Mouse (Mus musculus): ENCODE measurements around the gene Leng1. TPM values are rescaled to one million over a fixed set of nuclear protein-coding genes. Genes with fewer than 3 reads are reported as not detected.

Leng1 gene
- total RNA-seq, 2 experiments from 2014 or later = 7.8 to 9.4 TPM

DNA sequence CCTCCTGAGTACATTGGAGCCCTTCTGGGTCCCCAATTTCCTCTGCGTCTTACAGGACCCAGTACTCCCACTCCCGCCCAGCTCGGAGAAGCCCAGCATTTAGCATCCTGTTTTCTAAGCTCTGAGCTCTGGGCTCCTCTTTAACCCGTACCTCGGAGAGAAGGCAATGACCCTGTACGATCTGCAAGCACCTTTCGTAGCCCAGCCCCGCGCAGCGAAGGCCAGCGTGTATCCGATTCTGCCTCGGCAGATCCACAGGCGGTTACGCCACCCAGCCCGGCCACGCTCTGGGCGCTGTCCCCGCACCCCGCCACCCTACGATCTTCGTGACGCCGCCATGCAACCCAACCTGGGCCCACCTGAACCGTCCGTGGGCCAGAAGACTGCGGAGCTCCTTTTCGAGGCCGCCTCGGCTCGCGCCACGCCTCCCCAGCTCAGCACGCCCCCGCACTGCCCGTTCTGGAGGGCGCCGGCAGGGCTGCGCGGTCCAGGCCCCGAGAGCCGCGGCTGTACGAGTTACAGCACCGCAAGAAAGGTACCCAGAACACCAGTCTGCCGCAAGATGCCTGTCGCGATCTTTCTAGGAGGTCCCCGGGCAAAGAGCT lies 26.8 kb upstream of the Leng1 start, which contains the start of gene Tsen34:
Gene Tsen34 (plus strand): TSS at position 482 of the 605 bp plus-strand sequence.
- no peak for ATAC-seq (ENCODE audit: poor library complexity, severe bottlenecking)

GRCm38 (mm10) chr7:3691919-3692318 lies 26.3 kb upstream of the Leng1 start:
- ATAC-seq (ENCODE audit: poor library complexity, severe bottlenecking) = no peak

DNA sequence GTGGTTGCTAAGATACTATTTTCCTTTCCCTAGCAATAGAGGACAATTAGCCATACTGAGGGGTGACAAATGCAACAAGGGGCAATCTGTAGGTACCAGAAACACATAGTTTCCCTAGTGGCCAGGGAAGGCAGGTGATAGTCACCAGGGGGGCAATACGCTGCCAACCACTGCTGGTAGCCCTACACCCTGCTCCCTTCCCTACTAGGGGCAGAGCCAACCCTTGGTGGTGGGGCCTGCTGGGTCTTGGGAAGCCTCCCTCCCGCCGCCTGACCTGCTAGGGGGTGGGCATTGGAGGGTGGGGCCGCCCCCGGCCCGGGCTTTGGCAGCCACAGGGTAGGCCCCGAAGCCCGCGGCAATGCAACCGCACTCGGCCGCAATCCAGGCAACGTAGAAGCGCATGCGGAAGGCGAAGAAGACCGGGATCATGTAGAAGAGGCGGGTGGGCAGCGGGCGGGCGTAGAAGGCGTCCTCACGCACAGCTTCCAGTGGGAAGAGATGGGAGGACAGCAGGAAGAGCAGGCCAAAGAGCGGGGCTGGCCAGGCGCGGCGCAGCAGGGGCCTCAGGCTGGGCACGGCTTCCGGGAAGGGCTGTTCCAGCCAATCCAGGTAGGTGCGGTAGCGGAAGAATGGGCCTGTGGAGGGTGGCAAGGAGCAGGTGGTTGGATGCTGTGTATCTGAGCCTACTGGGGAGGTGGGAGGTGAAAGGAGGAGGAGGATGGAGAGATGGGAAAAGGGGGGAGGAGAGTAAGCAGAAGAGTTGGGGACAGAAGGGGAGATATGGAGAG lies 20.0 kb upstream of the Leng1 start:
- ATAC-seq (ENCODE audit: poor library complexity, severe bottlenecking) = no peak

GRCm38 (mm10) chr7:3684698-3685097 lies 19.1 kb upstream of the Leng1 start:
- ATAC-seq (ENCODE audit: poor library complexity, severe bottlenecking) = no peak

GRCm38 (mm10) chr7:3683908-3684550 lies 18.4 kb upstream of the Leng1 start:
- ATAC-seq (ENCODE audit: poor library complexity, severe bottlenecking) = no peak

DNA sequence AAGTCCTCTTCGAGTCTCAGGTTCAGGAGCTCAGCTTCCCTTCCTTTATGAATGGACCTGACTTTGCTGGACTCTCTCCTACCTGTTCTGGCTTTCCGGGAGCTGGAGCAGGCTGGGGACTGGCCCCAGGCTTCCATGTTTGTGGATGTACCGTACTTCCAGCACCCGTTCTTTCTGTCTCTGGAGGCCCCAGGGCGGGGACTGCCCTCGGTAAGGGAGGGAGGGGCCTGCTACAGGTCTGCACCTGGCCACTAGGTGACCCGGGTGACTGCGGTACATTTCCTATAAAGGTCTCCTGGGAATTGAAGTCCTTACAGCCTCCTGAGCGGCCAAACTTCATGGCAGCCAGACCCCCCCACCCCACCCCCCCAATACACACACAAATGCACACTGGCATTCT lies 11.7 kb upstream of the Leng1 start, which contains the start of gene Tmc4:
Gene Tmc4 (minus strand): TSS at position 212 of the 400 bp plus-strand sequence.
- no peak for ATAC-seq (ENCODE audit: poor library complexity, severe bottlenecking)

DNA sequence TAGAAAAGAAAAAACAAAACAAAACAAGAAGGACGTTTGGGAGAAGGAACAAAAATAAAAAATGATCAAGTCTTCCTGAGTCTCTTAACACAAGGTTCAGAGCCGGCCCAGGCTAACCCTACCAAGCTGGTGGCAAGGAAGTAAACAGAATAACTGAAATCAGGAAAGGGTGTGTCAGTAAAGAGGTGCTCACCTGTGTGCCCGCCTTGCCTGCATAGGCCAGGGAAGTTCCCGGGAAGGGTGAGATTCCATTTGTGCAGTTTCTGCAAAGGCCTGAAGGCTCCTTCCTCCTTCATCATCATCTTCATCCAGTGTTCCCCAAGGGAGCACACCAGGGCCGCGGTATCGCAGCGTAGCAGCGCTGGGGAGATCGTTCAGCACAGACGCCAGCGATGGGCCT lies 10.7 kb upstream of the Leng1 start:
- no peak for ATAC-seq (ENCODE audit: poor library complexity, severe bottlenecking)

DNA sequence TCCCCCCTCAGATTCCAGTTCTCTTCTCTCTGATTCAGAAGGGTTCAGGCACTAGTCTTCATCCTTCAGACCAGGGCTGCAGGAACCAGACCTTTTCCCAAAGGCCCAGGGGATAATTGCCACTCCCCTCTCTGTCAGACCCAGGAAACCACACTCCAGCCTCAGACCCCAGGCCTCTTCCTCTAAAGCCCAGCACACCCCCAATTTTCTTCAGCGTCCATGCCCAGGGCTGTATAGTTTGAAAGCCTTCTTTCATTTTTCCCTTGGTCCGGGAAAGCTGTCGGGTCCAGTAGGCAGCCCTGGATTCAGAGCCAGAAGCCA lies 9.5 kb upstream of the Leng1 start:
- 0 out of 2 replicates have a peak, but pooled peaks have one; percentile 18 for ATAC-seq (ENCODE audit: poor library complexity, severe bottlenecking)

- peak; percentile 99 for ATAC-seq (ENCODE audit: poor library complexity, severe bottlenecking)
Measured at GRCm38 (mm10) chr7:3674507-3675227, 9.0 kb upstream of the Leng1 start.

- ATAC-seq (ENCODE audit: poor library complexity, severe bottlenecking) = no peak
Measured at GRCm38 (mm10) chr7:3666921-3667391, 1.3 kb upstream of the Leng1 start.

- ATAC-seq (ENCODE audit: poor library complexity, severe bottlenecking) = no peak; the same call in 1 of the 2 replicates
Measured at GRCm38 (mm10) chr7:3664524-3665214, 971 bp downstream of the Leng1 start.

DNA sequence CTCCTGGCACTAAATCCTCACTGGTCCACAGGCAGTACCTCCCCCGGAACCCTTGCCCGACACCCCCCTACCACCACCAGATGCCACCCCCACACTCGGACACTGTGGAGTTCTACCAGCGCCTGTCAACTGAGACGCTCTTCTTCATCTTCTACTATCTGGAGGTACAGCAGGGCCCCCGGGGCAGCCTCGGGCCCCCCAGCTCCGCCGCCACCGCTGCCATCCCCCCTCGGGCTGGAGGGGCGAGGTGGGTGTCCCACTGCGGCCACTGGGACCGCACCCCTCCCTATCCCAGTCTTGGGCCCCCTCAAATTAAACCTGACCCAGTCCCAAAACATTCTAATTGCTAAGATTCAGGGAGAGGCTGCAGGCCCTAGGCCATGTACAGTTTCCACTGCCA lies 7.1 kb downstream of the Leng1 start:
- no peak for ATAC-seq (ENCODE audit: poor library complexity, severe bottlenecking)

- no peak for ATAC-seq (ENCODE audit: poor library complexity, severe bottlenecking)
Measured at GRCm38 (mm10) chr7:3656966-3657365, 8.7 kb downstream of the Leng1 start.

DNA sequence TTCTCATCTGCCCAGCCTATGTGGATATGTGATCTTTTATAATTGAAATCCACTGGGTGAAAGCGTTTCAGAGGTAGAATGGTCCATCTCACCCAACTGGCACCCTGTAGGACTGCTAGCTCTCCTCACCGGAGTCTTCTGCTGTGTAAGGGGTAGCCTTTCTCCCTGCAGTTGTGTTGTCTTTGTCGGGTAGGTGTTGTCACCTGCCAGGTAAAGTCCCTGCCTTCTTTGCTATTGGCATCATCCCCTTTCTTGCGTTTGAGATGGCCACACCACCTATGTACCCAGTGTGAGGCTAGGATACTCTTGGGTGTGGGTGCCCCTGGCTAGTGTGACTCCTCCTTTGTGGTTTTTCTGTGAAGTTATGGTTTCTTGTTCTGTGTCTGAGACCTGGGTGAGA lies 19.0 kb downstream of the Leng1 start:
- ATAC-seq (ENCODE audit: poor library complexity, severe bottlenecking) = no peak

DNA sequence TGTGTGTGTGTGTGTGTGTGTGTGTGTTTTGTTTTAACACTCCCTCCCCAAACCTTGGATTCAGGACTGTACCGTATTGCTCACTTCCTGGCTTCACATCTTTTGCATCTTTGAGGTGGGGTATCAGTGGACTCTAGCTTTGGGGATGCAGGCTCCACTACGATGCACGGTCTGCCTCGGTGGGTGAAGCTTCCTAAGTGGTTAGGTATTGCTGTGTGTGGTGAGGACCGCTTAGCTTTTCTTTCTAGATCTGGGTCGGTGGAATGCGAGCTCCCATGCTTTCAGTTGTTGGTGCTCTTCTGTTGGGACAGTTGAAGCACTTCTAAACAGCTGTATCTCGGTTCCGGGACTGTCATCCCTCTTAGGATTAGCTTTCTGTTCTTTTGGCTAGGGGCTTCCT lies 19.5 kb downstream of the Leng1 start:
- no peak for ATAC-seq (ENCODE audit: poor library complexity, severe bottlenecking)

DNA sequence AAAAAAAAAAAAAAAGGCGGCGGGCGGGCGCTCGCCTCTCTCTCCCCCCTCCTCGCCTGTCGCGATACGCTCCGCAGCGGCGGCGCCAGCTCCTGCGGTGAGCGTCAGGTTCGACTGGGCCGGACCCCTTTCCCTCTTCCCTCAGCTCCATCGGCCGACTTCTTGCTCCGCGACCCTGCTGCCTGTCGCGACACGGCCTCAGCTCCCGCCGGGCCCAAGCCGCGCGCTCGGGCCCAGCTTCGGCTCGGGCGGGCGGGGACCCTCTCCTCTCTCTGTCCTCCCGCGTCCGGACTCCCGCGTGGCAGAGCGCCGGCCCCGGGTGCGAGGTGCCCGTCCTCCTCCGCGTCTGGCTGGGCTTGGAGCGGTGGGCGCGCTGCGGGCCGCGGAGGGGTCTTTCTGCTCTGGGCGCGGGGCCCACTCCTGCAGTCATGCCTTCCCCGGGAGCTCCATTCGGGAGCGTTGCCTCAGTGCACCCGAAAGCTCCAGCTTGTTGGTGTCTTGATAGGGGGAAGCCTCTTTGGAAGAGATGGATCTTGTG lies 20.1 kb downstream of the Leng1 start:
- ATAC-seq (ENCODE audit: poor library complexity, severe bottlenecking) = peak; percentile 20

- peak; percentile 88 for ATAC-seq (ENCODE audit: poor library complexity, severe bottlenecking)
Measured at GRCm38 (mm10) chr7:3644672-3645487, 20.8 kb downstream of the Leng1 start, which contains the start of gene Cnot3. TSS of gene Cnot3 (plus strand) at chr7:3645268.

GRCm38 (mm10) chr7:3644348-3644671 lies 21.3 kb downstream of the Leng1 start:
- no peak for ATAC-seq (ENCODE audit: poor library complexity, severe bottlenecking)

GRCm38 (mm10) chr7:3643843-3644242 lies 21.8 kb downstream of the Leng1 start:
- no peak for ATAC-seq (ENCODE audit: poor library complexity, severe bottlenecking)

All from megakaryocyte, adult 5-6 weeks (primary cell).